Mouse (Mus musculus): ENCODE measurements at regions not wholly inside any gene's neighbourhood (a gene's known extent, or its start where the extent isn't known, plus 50 kb on each side); places are given as distances from the start of the nearest gene placed in this dataset.
A peak's percentile ranks its signal among the peaks of the same experiment; 100 is the strongest.

- Histone ChIP-seq H3K36me3 (ENCODE audit: insufficient read depth, low read length) (no peaks in the 10 kb centered on the region), H3K9ac (replicated peaks; ENCODE audit: low read length) (no peak overlapping the region), H3K4me2 (replicated peaks; ENCODE audit: low read depth, low read length) (no peak overlapping the region), H3K27ac (ENCODE audit: low read length) (no peak overlapping the region), H3K9me3 (ENCODE audit: low read length) (no peaks in the 10 kb centered on the region), H3K4me1 (ENCODE audit: insufficient read depth, low read length) (no peaks in the 10 kb centered on the region), H3K27me3 (ENCODE audit: insufficient read depth, low read length) (no peaks in the 10 kb centered on the region), H3K4me3 (ENCODE audit: low read length) (no peak overlapping the region)
- WGBS, result 85% methylated on average over 1 of the region's 1 CpGs
- ATAC-seq (ENCODE audit: low FRiP score, low TSS enrichment), result no peak
Observed at GRCm38 (mm10) chr12:64393106-64393505, 81.4 kb downstream of the Fscb start.

DNA sequence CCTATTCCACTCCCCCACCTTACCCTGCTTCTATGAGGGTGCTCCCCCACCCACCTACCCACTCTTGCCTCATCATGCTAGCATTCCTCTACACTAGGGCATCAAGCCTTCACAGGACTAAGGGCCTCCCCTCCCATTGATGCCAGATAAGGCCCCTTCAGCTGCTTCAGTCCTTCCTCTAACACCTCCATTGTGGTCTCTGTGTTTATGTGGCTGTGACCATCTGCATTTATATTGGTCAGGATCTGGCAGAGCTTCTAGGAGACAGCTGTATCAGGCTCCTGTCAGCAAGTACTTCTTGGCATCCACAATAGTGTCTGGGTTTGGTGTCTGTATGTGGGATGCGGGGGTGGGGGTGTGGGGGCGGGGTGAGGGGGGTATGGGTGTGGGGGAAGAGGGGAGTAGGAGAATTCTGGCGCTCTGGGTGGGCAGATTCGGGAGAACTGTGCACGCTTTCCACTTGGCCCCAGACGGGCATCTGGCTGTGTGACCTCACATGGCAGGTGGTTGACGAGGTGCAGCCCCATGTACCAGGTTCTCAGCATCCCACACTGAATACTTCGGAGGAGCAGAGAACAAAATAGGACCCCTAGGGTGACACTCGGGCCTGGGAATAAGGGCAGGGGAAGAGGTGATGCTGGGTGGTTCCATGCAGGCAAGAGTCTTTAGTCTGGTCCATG lies 84.6 kb downstream of the Fscb start:
- Histone ChIP-seq H3K9ac (replicated peaks; ENCODE audit: low read length) (no peak overlapping the region), H3K27ac (ENCODE audit: low read length) (no peak overlapping the region), H3K27me3 (ENCODE audit: insufficient read depth, low read length) (no peaks in the 10 kb centered on the region), H3K4me1 (ENCODE audit: insufficient read depth, low read length) (no peaks in the 10 kb centered on the region), H3K9me3 (ENCODE audit: low read length) (no peaks in the 10 kb centered on the region), H3K36me3 (ENCODE audit: insufficient read depth, low read length) (no peaks in the 10 kb centered on the region), H3K4me2 (replicated peaks; ENCODE audit: low read depth, low read length) (no peak overlapping the region), H3K4me3 (ENCODE audit: low read length) (no peak overlapping the region)
- 69% methylated on average over 9 of the region's 9 CpGs for WGBS
- no peak for ATAC-seq (ENCODE audit: low FRiP score, low TSS enrichment)

DNA sequence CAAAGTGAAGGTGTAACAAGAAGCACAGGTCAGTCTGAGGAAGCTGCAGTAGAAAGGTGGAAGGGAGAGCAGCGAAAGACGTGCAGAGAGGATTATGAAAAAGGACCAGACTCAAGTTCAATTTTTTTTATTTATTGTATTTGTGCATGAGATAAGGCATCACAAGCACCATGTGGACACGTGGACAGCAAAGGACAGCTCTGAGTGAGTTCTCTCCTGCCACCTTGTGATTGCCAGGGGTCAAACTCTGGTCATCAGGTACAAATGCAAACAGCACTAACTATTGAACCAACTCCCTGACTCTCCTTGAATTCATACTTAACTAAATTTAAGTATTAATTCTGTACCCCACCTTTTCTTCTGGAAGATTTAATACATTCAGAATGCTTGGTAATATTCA lies 109.5 kb downstream of the Fscb start:
- no peaks in the 10 kb centered on the region for H3K9me3 ChIP-seq (ENCODE audit: low read length)
- no peak overlapping the region for H3K4me3 ChIP-seq (ENCODE audit: low read length)
- WGBS, result 74% methylated on average over 3 of the region's 3 CpGs
- ATAC-seq (ENCODE audit: low FRiP score, low TSS enrichment), result no peak
- no peak overlapping the region for H3K27ac ChIP-seq (ENCODE audit: low read length)
- no peaks in the 10 kb centered on the region for H3K4me1 ChIP-seq (ENCODE audit: insufficient read depth, low read length)
- H3K9ac ChIP-seq (replicated peaks; ENCODE audit: low read length), result no peak overlapping the region
- no peak overlapping the region for H3K4me2 ChIP-seq (replicated peaks; ENCODE audit: low read depth, low read length)
- no peaks in the 10 kb centered on the region for H3K36me3 ChIP-seq (ENCODE audit: insufficient read depth, low read length)
- no peaks in the 10 kb centered on the region for H3K27me3 ChIP-seq (ENCODE audit: insufficient read depth, low read length)

DNA sequence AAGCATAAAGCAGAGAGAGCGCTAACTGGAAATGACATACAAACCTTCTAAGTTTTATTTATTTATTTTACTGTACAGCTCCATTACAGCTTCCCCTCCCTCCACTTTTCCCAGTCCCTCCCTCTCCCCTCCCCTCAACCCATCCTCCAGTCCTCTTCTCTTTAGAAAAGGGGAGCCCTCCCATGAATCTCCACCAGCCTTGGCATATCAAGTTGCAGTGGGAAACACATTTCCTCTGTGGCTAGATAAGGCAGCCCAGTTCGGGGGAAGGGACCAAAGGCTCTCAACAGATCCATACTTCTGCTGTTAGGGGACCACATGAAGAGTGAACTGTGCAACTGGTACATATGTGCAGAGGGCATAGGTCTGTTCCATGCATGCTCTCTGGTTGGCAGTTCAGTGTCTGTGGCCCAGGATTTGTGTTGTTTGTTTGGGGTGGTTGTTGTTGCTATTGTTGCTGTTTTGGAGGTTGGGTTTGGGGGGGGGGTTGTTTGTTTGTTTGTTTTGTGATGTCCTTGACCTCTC lies 112.8 kb downstream of the Fscb start:
- H3K27ac ChIP-seq (ENCODE audit: low read length), result no peak overlapping the region
- no peak overlapping the region for H3K4me3 ChIP-seq (ENCODE audit: low read length)
- no peaks in the 10 kb centered on the region for H3K4me1 ChIP-seq (ENCODE audit: insufficient read depth, low read length)
- no peak overlapping the region for H3K9ac ChIP-seq (replicated peaks; ENCODE audit: low read length)
- H3K27me3 ChIP-seq (ENCODE audit: insufficient read depth, low read length), result no peaks in the 10 kb centered on the region
- H3K36me3 ChIP-seq (ENCODE audit: insufficient read depth, low read length), result no peaks in the 10 kb centered on the region
- 39% methylated on average over 2 of the region's 2 CpGs for WGBS
- H3K9me3 ChIP-seq (ENCODE audit: low read length), result no peaks in the 10 kb centered on the region
- ATAC-seq (ENCODE audit: low FRiP score, low TSS enrichment), result peak; percentile 63
- H3K4me2 ChIP-seq (replicated peaks; ENCODE audit: low read depth, low read length), result no peak overlapping the region

- H3K27me3 ChIP-seq (ENCODE audit: insufficient read depth, low read length), result no peaks in the 10 kb centered on the region
- ATAC-seq (ENCODE audit: low FRiP score, low TSS enrichment), result no peak; the same call in 1 of the 2 replicates
Observed at GRCm38 (mm10) chr12:64360698-64361097, 113.8 kb downstream of the Fscb start.

DNA sequence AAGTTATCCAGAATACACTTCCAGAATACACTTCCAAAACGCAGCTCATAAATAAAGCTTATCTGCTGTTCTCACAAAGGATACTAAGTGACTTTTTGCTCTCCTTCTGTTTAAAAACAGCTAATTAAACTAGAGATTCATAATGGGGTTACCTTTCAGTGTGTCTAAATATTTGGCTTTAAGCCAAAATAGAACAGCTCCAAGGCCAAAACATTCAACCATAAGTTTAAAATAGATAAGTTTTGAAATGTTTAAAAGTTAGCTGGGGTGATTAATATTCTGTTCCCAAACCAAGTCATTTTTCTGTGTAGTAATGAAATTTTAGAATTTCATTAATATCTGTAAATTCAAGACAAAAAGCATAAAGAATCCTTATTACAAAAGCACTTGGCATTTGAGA lies 130.7 kb downstream of the Fscb start:
- Histone ChIP-seq H3K4me1 (ENCODE audit: insufficient read depth, low read length) (no peaks in the 10 kb centered on the region), H3K27ac (ENCODE audit: low read length) (no peak overlapping the region), H3K4me3 (ENCODE audit: low read length) (no peak overlapping the region), H3K27me3 (ENCODE audit: insufficient read depth, low read length) (no peaks in the 10 kb centered on the region), H3K36me3 (ENCODE audit: insufficient read depth, low read length) (no peaks in the 10 kb centered on the region), H3K4me2 (replicated peaks; ENCODE audit: low read depth, low read length) (no peak overlapping the region), H3K9ac (replicated peaks; ENCODE audit: low read length) (no peak overlapping the region), H3K9me3 (ENCODE audit: low read length) (no peaks in the 10 kb centered on the region)
- WGBS, result 76% methylated on average over 1 of the region's 1 CpGs
- no peak for ATAC-seq (ENCODE audit: low FRiP score, low TSS enrichment)

More at GRCm38 (mm10) chr12:64360698-64361097, 113.8 kb downstream of the Fscb start:
- Histone ChIP-seq H3K4me2 (replicated peaks; ENCODE audit: low read depth, low read length) (no peak overlapping the region), H3K4me3 (ENCODE audit: low read length) (no peak overlapping the region), H3K9ac (replicated peaks; ENCODE audit: low read length) (no peak overlapping the region), H3K9me3 (ENCODE audit: low read length) (no peaks in the 10 kb centered on the region), H3K27ac (ENCODE audit: low read length) (no peak overlapping the region), H3K36me3 (ENCODE audit: insufficient read depth, low read length) (no peaks in the 10 kb centered on the region), H3K4me1 (ENCODE audit: insufficient read depth, low read length) (no peaks in the 10 kb centered on the region)

DNA sequence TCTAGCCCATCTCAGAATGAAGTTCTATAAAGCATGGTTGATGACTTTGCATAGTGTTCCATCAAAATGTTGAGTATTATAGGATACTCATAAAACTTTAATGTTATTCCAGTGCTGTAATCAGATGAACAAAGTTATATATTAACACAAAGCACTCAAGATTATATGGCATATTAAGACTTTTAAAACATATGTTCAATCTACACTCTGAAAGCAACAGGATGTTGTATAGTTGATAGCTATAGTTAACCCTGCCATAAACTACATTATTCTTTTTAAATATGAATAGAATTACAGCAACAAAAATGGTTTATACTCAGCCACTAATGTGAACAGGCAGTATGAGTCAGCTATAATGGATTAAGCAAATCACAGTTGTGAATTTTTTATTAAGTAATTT lies 139.3 kb downstream of the Fscb start:
- no peak overlapping the region for H3K27ac ChIP-seq (ENCODE audit: low read length)
- H3K9ac ChIP-seq (replicated peaks; ENCODE audit: low read length), result no peak overlapping the region
- H3K4me2 ChIP-seq (replicated peaks; ENCODE audit: low read depth, low read length), result no peak overlapping the region
- no peaks in the 10 kb centered on the region for H3K27me3 ChIP-seq (ENCODE audit: insufficient read depth, low read length)
- H3K4me3 ChIP-seq (ENCODE audit: low read length), result no peak overlapping the region
- H3K9me3 ChIP-seq (ENCODE audit: low read length), result no peaks in the 10 kb centered on the region
- ATAC-seq (ENCODE audit: low FRiP score, low TSS enrichment), result 0 out of 2 replicates have a peak, but pooled peaks have one; percentile 51
- H3K36me3 ChIP-seq (ENCODE audit: insufficient read depth, low read length), result no peaks in the 10 kb centered on the region
- H3K4me1 ChIP-seq (ENCODE audit: insufficient read depth, low read length), result no peaks in the 10 kb centered on the region
